Mouse (Mus musculus) liver, adult 2 months (tissue): ENCODE results near the gene Akap12.

Source experiments
- CTCF ChIP-seq: fragments of 200-500 bp; IDR thresholded peaks from 2 replicates; pipeline ENCODE4 v1.5.1; 2011; ENCODE audit warnings: low read depth, low read length, control low read depth
- POLR2A ChIP-seq: fragments of 200-500 bp; IDR thresholded peaks from 2 replicates; pipeline ENCODE4 v1.6.1; 2011; ENCODE audit warnings: low read length, control low read depth; ENCODE audit not compliant: insufficient read depth; ENCODE audit errors: extremely low read depth

- TF ChIP-seq CTCF = no peak
- no peak for TF ChIP-seq POLR2A
These were observed 27.2 kb downstream of the Akap12 start for GRCm38 (mm10) chr10:4293418-4293817.
